Mouse (Mus musculus) Muller cell, postnatal 12 days (primary cell): Measurements from ENCODE around the gene Syt11.
A peak's percentile ranks its signal among the peaks of the same experiment; 100 is the strongest.
"Not testable (repeated sequence)": the region's sequence is repeated elsewhere in the genome, so short reads cannot be mapped to it uniquely, and the experiment has no call there.

Experiments used
- DNase-seq: peaks from one replicate; pipeline ENCODE4 v3.0.0-alpha.2; 2015; ENCODE audit errors: inconsistent ontology term

The Syt11 gene

GRCm38 (mm10) chr3:88736556-88736955 is 38.4 kb downstream of the Syt11 start:
- peak; percentile 37 for DNase-seq

GRCm38 (mm10) chr3:88719098-88719497 is 55.9 kb downstream of the Syt11 start:
- peak; percentile 40 for DNase-seq

GRCm38 (mm10) chr3:88717831-88718230 is 57.1 kb downstream of the Syt11 start:
- DNase-seq: peak; percentile 17

- peak; percentile 68 for DNase-seq
Measured at GRCm38 (mm10) chr3:88717198-88717798, 57.7 kb downstream of the Syt11 start.

- peak; percentile 87 for DNase-seq
Measured at GRCm38 (mm10) chr3:88716399-88717197, 58.4 kb downstream of the Syt11 start, which contains the start of gene Rit1. Rit1 (plus strand) TSS chr3:88716838.

GRCm38 (mm10) chr3:88715716-88716115 is 59.2 kb downstream of the Syt11 start:
- not testable (repeated sequence) for DNase-seq

- no peak for DNase-seq
Measured at GRCm38 (mm10) chr3:88714725-88715124, 60.2 kb downstream of the Syt11 start.

GRCm38 (mm10) chr3:88713709-88714108 is 61.3 kb downstream of the Syt11 start:
- DNase-seq: no peak

GRCm38 (mm10) chr3:88701222-88701621 is 73.7 kb downstream of the Syt11 start:
- no peak for DNase-seq

- DNase-seq: no peak
Measured at GRCm38 (mm10) chr3:88700247-88700646, 74.7 kb downstream of the Syt11 start.

GRCm38 (mm10) chr3:88698834-88699233 is 76.1 kb downstream of the Syt11 start:
- DNase-seq: no peak

- no peak for DNase-seq
Measured at GRCm38 (mm10) chr3:88698051-88698450, 76.9 kb downstream of the Syt11 start.

GRCm38 (mm10) chr3:88695545-88695944 is 79.4 kb downstream of the Syt11 start:
- DNase-seq: no peak
